Mouse (Mus musculus) ovary, postnatal 14 days (tissue): ENCODE measurements around the gene Dcaf12l2.

Experiments used
- DNase-seq: peaks from one replicate; pipeline ENCODE4 v3.0.0; 2022; ENCODE audit warnings: low spot score

The Dcaf12l2 gene

GRCm38 (mm10) chrX:44367646-44368521, at the start of gene Dcaf12l2:
Gene Dcaf12l2, minus strand, starts transcription at chrX:44368342.
- peak; percentile 2 for DNase-seq

DNA sequence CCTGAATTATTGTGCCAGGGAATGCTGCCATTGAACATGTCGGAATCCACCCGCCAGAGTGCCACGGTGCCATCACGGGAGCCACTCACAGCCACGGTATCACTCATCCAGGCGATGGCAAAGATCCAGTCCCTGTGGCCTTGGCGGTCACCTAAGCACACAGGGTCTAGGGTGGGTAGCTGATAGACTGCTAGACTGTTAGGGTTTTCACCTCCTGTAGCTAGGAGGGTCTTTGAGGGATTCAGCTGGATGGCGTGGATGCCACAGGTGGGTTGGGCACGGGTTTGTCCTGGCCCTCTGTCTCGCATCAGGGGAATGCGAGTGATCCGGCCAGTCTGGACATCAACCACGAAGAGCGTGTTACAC, 879 bp downstream of the Dcaf12l2 start:
- DNase-seq: no peak
